Mouse (Mus musculus): ENCODE results near the gene Strip1. TPM values are rescaled to one million over a fixed set of nuclear protein-coding genes. Genes with fewer than 3 reads are reported as not detected.

The Strip1 gene
- polyA plus RNA-seq, 1 experiment = 86.7 TPM

GRCm38 (mm10) chr3:107593632-107594031 is 37.9 kb downstream of the Strip1 start:
- Histone ChIP-seq H3K4me1 (replicated peaks; ENCODE audit: control insufficient read depth, insufficient read depth, low read length) (no peaks in the 10 kb centered on the region), H3K27ac (ENCODE audit: control insufficient read depth, insufficient read depth, low read length) (no peak overlapping the region), H3K36me3 (ENCODE audit: control insufficient read depth, insufficient read depth, low read length) (no peaks in the 10 kb centered on the region), H3K4me3 (ENCODE audit: control insufficient read depth, insufficient read depth, low read length) (no peak overlapping the region), H3K27me3 (ENCODE audit: control insufficient read depth, insufficient read depth, low read length) (peaks cover 18% of the 10 kb centered on the region)
- 27% methylated on average over 2 of the region's 2 CpGs for WGBS
- DNase-seq = no peak
- no peak for TF ChIP-seq POLR2A (IDR thresholded peaks at IDR 0.05; ENCODE audit: control insufficient read depth, extremely low read depth, insufficient read depth, low read length, poor library complexity)
- TF ChIP-seq CTCF (IDR thresholded peaks at IDR 0.05; ENCODE audit: borderline replicate concordance, control insufficient read depth, extremely low read depth, insufficient read depth, low read length, poor library complexity) = no peak

GRCm38 (mm10) chr3:107591612-107592011 is 39.9 kb downstream of the Strip1 start:
- no peak overlapping the region for H3K27ac ChIP-seq (ENCODE audit: control insufficient read depth, insufficient read depth, low read length)
- DNase-seq = no peak
- no peak for TF ChIP-seq CTCF (IDR thresholded peaks at IDR 0.05; ENCODE audit: borderline replicate concordance, control insufficient read depth, extremely low read depth, insufficient read depth, low read length, poor library complexity)
- no peak for TF ChIP-seq POLR2A (IDR thresholded peaks at IDR 0.05; ENCODE audit: control insufficient read depth, extremely low read depth, insufficient read depth, low read length, poor library complexity)
- H3K4me3 ChIP-seq (ENCODE audit: control insufficient read depth, insufficient read depth, low read length) = no peak overlapping the region
- no peaks in the 10 kb centered on the region for H3K4me1 ChIP-seq (replicated peaks; ENCODE audit: control insufficient read depth, insufficient read depth, low read length)
- 81% methylated on average over 1 of the region's 1 CpGs for WGBS
- peaks cover 13% of the 10 kb centered on the region for H3K27me3 ChIP-seq (ENCODE audit: control insufficient read depth, insufficient read depth, low read length)
- no peaks in the 10 kb centered on the region for H3K36me3 ChIP-seq (ENCODE audit: control insufficient read depth, insufficient read depth, low read length)

- H3K27ac ChIP-seq (ENCODE audit: control insufficient read depth, insufficient read depth, low read length) = no peak overlapping the region
- no peak for DNase-seq
- H3K4me3 ChIP-seq (ENCODE audit: control insufficient read depth, insufficient read depth, low read length) = no peak overlapping the region
- H3K36me3 ChIP-seq (ENCODE audit: control insufficient read depth, insufficient read depth, low read length) = no peaks in the 10 kb centered on the region
- peaks cover 12% of the 10 kb centered on the region for H3K27me3 ChIP-seq (ENCODE audit: control insufficient read depth, insufficient read depth, low read length)
- WGBS = 87% methylated on average over 6 of the region's 6 CpGs
- TF ChIP-seq CTCF (IDR thresholded peaks at IDR 0.05; ENCODE audit: borderline replicate concordance, control insufficient read depth, extremely low read depth, insufficient read depth, low read length, poor library complexity) (no peak), POLR2A (IDR thresholded peaks at IDR 0.05; ENCODE audit: control insufficient read depth, extremely low read depth, insufficient read depth, low read length, poor library complexity) (no peak)
- no peaks in the 10 kb centered on the region; the same call in 1 of the 2 replicates for H3K4me1 ChIP-seq (replicated peaks; ENCODE audit: control insufficient read depth, insufficient read depth, low read length)
Observed at GRCm38 (mm10) chr3:107586504-107586903, 45.0 kb downstream of the Strip1 start.

GRCm38 (mm10) chr3:107583893-107584292 is 47.6 kb downstream of the Strip1 start:
- Histone ChIP-seq H3K27me3 (ENCODE audit: control insufficient read depth, insufficient read depth, low read length) (peaks cover 25% of the 10 kb centered on the region), H3K27ac (ENCODE audit: control insufficient read depth, insufficient read depth, low read length) (no peak overlapping the region), H3K4me3 (ENCODE audit: control insufficient read depth, insufficient read depth, low read length) (no peak overlapping the region), H3K4me1 (replicated peaks; ENCODE audit: control insufficient read depth, insufficient read depth, low read length) (no peaks in the 10 kb centered on the region; the same call in 1 of the 2 replicates), H3K36me3 (ENCODE audit: control insufficient read depth, insufficient read depth, low read length) (no peaks in the 10 kb centered on the region)
- TF ChIP-seq POLR2A (IDR thresholded peaks at IDR 0.05; ENCODE audit: control insufficient read depth, extremely low read depth, insufficient read depth, low read length, poor library complexity) = no peak
- no peak for TF ChIP-seq CTCF (IDR thresholded peaks at IDR 0.05; ENCODE audit: borderline replicate concordance, control insufficient read depth, extremely low read depth, insufficient read depth, low read length, poor library complexity)
- 3% methylated on average over 1 of the region's 1 CpGs for WGBS
- no peak for DNase-seq

- H3K27me3 ChIP-seq (ENCODE audit: control insufficient read depth, insufficient read depth, low read length) = peaks cover 25% of the 10 kb centered on the region
Observed at GRCm38 (mm10) chr3:107582875-107583767, 48.4 kb downstream of the Strip1 start.

GRCm38 (mm10) chr3:107582130-107582874 is 49.2 kb downstream of the Strip1 start:
- DNase-seq = no peak
- Histone ChIP-seq H3K27ac (ENCODE audit: control insufficient read depth, insufficient read depth, low read length) (no peak overlapping the region), H3K4me1 (replicated peaks; ENCODE audit: control insufficient read depth, insufficient read depth, low read length) (no peaks in the 10 kb centered on the region; the same call in 1 of the 2 replicates), H3K4me3 (ENCODE audit: control insufficient read depth, insufficient read depth, low read length) (no peak overlapping the region), H3K27me3 (ENCODE audit: control insufficient read depth, insufficient read depth, low read length) (peaks cover 25% of the 10 kb centered on the region), H3K36me3 (ENCODE audit: control insufficient read depth, insufficient read depth, low read length) (no peaks in the 10 kb centered on the region)
- TF ChIP-seq POLR2A (IDR thresholded peaks at IDR 0.05; ENCODE audit: control insufficient read depth, extremely low read depth, insufficient read depth, low read length, poor library complexity) = no peak
- no peak for TF ChIP-seq CTCF (IDR thresholded peaks at IDR 0.05; ENCODE audit: borderline replicate concordance, control insufficient read depth, extremely low read depth, insufficient read depth, low read length, poor library complexity)
- WGBS = 6% methylated on average over 18 of the region's 18 CpGs

More at GRCm38 (mm10) chr3:107582875-107583767, 48.4 kb downstream of the Strip1 start:
- H3K4me3 ChIP-seq (ENCODE audit: control insufficient read depth, insufficient read depth, low read length) = no peak overlapping the region
- DNase-seq = no peak
- 6% methylated on average over 65 of the region's 65 CpGs for WGBS
- H3K36me3 ChIP-seq (ENCODE audit: control insufficient read depth, insufficient read depth, low read length) = no peaks in the 10 kb centered on the region
- H3K4me1 ChIP-seq (replicated peaks; ENCODE audit: control insufficient read depth, insufficient read depth, low read length) = no peaks in the 10 kb centered on the region; the same call in 1 of the 2 replicates
- H3K27ac ChIP-seq (ENCODE audit: control insufficient read depth, insufficient read depth, low read length) = no peak overlapping the region
- TF ChIP-seq POLR2A (IDR thresholded peaks at IDR 0.05; ENCODE audit: control insufficient read depth, extremely low read depth, insufficient read depth, low read length, poor library complexity) (no peak), CTCF (IDR thresholded peaks at IDR 0.05; ENCODE audit: borderline replicate concordance, control insufficient read depth, extremely low read depth, insufficient read depth, low read length, poor library complexity) (no peak)

Measured in thymus, adult 2 months (tissue).